Mouse (Mus musculus) c-Kit-positive CD71-positive TER-119-negative erythroid progenitor cells, embryonic 14.5 days (primary cell): ENCODE results near the gene Rad23a.

Source experiments
- DNase-seq: peaks from one replicate; pipeline ENCODE4 v3.0.0-alpha.2; 2013; ENCODE audit warnings: low read depth

Gene Rad23a

DNA sequence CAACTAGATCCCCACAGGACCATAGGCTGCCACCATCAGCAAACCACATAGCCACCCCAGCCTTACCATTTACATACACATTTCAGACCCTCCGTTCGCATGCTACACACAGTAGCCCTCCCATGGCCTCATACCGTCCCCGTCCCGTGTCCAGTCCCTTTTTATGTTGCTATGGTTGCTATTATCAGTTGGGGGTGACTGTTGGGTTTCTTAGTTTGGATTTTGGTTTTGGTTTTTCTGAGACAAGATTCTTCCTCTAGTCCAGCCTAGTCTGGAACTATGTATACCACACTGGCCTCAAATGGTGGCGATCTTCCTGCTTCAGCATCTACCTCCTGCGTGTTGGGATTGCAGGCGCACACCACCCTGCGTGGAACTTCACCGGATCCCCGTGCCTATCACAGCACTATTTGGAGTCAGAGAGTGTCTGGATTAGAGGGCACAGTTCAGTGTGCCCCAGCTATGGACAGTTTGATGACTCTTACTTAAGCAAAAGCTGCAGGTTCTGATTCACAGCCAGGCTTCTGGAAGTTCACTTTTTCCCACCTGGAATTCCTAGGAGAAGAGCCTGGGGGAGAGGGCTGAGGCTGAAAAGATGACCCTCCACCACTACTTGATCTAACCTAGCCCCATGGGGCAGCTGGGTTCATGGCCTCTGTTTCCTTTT is 53.5 kb downstream of the Rad23a start:
- DNase-seq = no peak

DNA sequence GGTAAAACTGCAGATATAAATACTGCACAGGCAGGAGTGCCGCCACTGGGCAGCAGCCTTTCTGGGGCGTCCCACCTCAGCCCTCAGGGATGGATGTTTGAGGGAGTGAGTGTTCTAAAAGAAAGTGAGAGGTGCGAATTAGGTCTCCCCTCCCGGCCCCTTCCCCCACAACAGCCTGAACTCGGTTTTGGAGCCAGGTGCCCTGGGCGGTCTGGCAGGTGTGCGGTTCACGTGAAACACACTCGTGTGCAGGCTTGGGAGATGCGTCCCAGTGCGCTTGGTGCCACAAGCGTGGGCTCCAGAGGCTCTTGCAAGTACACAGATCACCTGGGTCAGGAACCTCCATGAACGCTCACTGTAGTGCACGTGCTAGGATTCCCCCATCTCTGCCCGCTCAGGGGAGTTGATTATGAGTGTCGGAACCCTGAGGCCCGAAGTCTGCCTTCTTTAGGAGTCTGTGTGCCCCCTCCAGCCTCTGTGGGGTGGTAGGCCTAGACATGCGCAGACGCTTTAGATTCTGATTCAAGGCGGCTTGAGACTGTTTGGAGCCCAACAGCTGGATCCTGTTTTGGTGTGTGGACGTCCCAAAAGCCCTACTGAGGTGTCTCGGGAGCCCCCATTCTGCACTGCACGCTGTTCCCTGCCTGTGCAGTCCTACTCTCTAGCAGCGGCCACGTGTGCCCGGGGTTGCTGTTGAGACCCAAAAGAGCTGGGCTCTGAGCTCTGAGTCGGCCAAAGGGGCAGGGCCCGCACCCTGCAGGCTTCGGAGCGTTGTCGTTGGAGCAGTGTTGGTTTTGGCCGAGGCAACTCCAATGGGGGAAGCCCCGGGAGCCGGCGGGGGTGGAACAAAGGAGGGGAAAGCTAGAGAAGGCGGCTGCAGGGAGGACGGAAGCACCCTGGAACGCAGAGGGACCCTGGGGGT is 54.4 kb downstream of the Rad23a start:
- DNase-seq = no peak

DNA sequence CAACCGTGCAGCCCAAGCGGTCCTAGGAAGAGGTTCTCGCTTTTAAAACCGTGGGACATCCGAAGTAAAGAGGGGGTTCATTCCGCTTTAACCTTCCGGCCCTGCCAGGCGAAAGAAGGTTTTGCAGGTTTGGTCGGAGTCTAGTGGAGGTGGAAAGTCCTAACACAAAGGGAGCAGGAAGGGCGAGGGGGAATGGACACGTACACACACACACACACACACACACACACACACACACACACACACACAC is 55.0 kb downstream of the Rad23a start:
- DNase-seq = no peak

DNA sequence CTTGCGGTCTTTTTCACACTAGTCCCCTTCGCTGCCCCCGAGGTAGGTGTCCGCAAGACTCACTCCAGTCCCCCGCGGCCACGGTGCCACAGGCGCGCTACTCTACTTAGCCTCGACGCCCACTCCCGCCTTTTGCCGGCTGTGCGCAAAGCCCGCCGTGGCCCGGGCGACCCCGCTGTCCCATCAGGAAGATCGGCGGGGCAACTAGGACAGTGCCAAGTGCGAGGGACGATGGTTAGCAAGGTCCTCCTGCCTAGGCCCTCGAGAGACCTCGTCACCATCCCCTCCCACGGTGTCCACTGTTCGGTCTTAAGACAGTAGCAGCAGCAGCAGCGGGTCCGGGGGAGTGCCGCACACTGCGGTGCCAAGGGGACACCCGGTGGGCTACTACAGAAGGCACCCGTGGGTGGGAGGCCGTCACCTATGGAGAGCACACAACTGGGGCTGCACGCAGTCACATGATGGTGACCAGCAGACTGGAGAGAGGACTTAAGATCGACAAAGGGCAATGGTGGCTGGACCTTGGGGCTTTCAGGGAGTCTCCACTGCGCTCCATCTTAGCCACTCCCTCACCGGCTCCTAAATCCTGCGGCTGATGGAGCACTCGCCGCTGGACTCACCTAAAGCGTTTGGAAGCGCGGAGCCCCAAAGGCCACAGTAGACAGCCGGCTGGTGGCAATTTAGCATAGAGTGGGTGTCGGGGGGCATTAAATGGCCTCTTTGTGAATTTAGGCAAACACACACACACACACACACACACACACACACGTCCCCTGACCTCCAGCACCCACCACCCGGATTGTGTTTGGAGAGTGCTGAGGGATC is 55.6 kb downstream of the Rad23a start:
- no peak for DNase-seq
